Mouse (Mus musculus) ES-E14 (cell line): ENCODE data around the gene Bzw2. TPM values are rescaled to one million over a fixed set of nuclear protein-coding genes. Genes with fewer than 3 reads are reported as not detected.

ENCODE experiments used
- DNase-seq: peaks from one replicate; pipeline ENCODE4 v3.0.0-alpha.2; 2013; ENCODE audit warnings: low read depth, low spot score
- H3K27ac ChIP-seq: 2 replicates; pipeline ENCODE4 v1.5.1; 2012; ENCODE audit warnings: low read depth, mild to moderate bottlenecking, low read length, moderate library complexity, mixed read lengths; ENCODE audit not compliant: poor library complexity, insufficient read depth, severe bottlenecking
- H3K36me3 ChIP-seq: 2 replicates; pipeline ENCODE4 v1.6.1; 2012; ENCODE audit warnings: mild to moderate bottlenecking, low read length, moderate library complexity, mixed read lengths; ENCODE audit not compliant: control insufficient read depth, poor library complexity, insufficient read depth, severe bottlenecking
- H3K4me1 ChIP-seq, 2 experiments: fragments of 150-350 bp in 1 of 2; sonication (generic) in 1 of 2; 2 replicates each; pipeline ENCODE4 v1.6.1; 2012; ENCODE audit warnings: low read length in 2 of 2, mild to moderate bottlenecking in 1 of 2, mixed read lengths in 1 of 2; ENCODE audit not compliant: control insufficient read depth in 2 of 2, insufficient read depth in 2 of 2, poor library complexity in 1 of 2
- H3K4me3 ChIP-seq, 2 experiments: fragments of 150-350 bp in 1 of 2; sonication (generic) in 1 of 2; 2 replicates each; pipeline ENCODE4 v1.5.1; 2012; ENCODE audit warnings: low read length in 2 of 2, low read depth in 1 of 2, mild to moderate bottlenecking in 1 of 2, mixed read lengths in 1 of 2; ENCODE audit not compliant: insufficient read depth in 1 of 2, poor library complexity in 1 of 2, severe bottlenecking in 1 of 2
- H3K9ac ChIP-seq: 2 replicates; pipeline ENCODE4 v1.6.1; 2012; ENCODE audit warnings: low read depth, mild to moderate bottlenecking, low read length, mixed read lengths; ENCODE audit not compliant: poor library complexity, insufficient read depth, severe bottlenecking
- H3K9me3 ChIP-seq: fragments of 150-350 bp; sonication (generic); 2 replicates; pipeline ENCODE4 v1.6.1; 2012; ENCODE audit warnings: low read depth, mild to moderate bottlenecking, low read length; ENCODE audit not compliant: control insufficient read depth, insufficient read depth
- CHD2 ChIP-seq: IDR thresholded peaks from 2 replicates; pipeline ENCODE4 v1.6.1; 2014; ENCODE audit warnings: mild to moderate bottlenecking, low read depth, low read length, inconsistent platforms
- HCFC1 ChIP-seq: IDR thresholded peaks from 2 replicates; pipeline ENCODE4 v1.6.1; 2012; ENCODE audit warnings: low read length, inconsistent platforms, borderline replicate concordance; ENCODE audit not compliant: insufficient read depth
- MAFK ChIP-seq: IDR thresholded peaks from 2 replicates; pipeline ENCODE4 v1.6.1; 2014; ENCODE audit warnings: mild to moderate bottlenecking, low read depth, low read length, inconsistent platforms; ENCODE audit not compliant: insufficient read depth
- ZC3H11A ChIP-seq: IDR thresholded peaks from 2 replicates; pipeline ENCODE4 v1.6.1; 2012; ENCODE audit warnings: low read depth, mild to moderate bottlenecking, inconsistent platforms, low read length, borderline replicate concordance
- ZNF384 ChIP-seq: IDR thresholded peaks from 2 replicates; pipeline ENCODE4 v1.6.1; 2012; ENCODE audit warnings: low read depth, low read length, inconsistent platforms
- in situ Hi-C, 2 experiments: fragments of 600-800 bp; cut with MboI; formaldehyde crosslinking; loops; one replicate each; pipeline ENCODE4 v1.15.1; 2025; ENCODE audit warnings: low sequenced_read_pairs in 2 of 2, inconsistent platforms in 1 of 2; ENCODE audit not compliant: unreplicated experiment in 2 of 2
- total RNA-seq: library from RNA; depleted of rRNA; stranded (reverse); fragments of 300-350 nt; gene quantifications from 2 replicates; pipeline ENCODE4 v1.2.3, GENCODE M21; 2012

Gene Bzw2
- total RNA-seq, 1 experiment: 176 TPM

DNA sequence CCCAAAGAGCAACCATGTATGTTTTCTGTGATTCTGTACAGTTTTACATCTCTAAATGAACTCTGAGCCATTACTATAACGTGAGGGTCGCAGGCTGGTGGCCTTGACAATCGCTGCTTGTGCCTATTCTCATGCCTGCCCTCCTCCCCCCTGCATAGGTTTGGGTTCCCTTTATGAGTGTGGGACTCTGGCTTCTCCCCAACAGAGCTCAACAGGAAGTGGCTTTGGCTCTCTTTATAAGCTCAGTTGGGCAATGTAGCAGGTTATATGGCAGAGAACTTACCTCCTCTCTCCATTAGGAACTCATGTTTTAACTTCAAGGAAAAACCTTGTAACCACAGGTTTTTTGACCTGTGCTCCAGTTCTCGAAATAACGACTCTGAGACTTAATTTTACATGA lies 32.5 kb upstream of the Bzw2 start:
- H3K4me1 ChIP-seq: no peaks in the 10 kb centered on the region
- no peak for DNase-seq
- no peak overlapping the region for H3K27ac ChIP-seq
- H3K36me3 ChIP-seq: peaks cover 12% of the 10 kb centered on the region
- in situ Hi-C loops: no loop called here
- H3K4me3 ChIP-seq: no peak overlapping the region
- H3K9ac ChIP-seq: no peak overlapping the region
- TF ChIP-seq CHD2 (no peak), ZNF384 (no peak), HCFC1 (no peak), ZC3H11A (no peak), MAFK (no peak)
- H3K9me3 ChIP-seq: no peaks in the 10 kb centered on the region

DNA sequence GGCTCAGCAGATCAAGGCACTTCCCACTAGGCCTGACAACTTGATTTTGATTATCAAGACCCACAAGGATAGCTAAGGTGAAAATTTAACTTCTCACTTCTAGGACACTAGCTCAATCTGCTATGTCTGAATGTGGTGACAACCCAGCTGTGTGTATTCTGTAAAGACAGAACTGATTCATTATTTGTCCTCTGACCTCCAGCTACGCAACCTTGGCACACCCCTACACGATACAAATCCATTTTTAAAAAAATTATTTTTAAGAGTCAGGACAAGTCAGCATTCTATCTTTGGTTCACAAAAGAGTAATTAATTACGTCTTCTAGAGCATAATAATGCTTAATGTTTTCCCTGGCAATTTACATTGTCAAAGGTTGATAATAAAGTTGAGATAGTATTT lies 31.7 kb upstream of the Bzw2 start:
- Histone ChIP-seq H3K4me1 (no peaks in the 10 kb centered on the region), H3K36me3 (peaks cover 9% of the 10 kb centered on the region), H3K9ac (no peak overlapping the region), H3K9me3 (no peaks in the 10 kb centered on the region), H3K4me3 (no peak overlapping the region), H3K27ac (no peak overlapping the region)
- TF ChIP-seq HCFC1: no peak
- no peak for TF ChIP-seq ZNF384
- no peak for TF ChIP-seq CHD2
- TF ChIP-seq MAFK: no peak
- TF ChIP-seq ZC3H11A: no peak
- in situ Hi-C loops: no loop called here
- DNase-seq: no peak

DNA sequence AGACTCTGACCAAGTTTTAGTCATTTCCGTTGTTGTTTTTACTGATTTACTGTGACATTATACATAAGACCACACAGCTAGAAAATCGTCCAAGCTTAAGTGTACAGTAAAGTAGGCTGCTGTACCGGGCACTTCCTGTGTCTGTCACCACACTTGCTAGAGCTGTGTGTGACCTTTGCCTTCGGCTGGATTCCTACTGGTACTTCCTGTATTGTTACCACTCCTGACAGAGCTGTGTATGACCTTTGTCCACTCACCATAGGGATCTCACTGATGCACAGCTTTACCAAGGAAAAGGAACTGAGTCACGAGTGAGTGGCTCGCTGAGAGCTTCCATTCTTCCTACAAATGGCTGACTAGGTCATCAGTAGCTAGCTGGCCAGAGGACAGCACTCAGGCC lies 29.2 kb upstream of the Bzw2 start:
- peaks cover 11% of the 10 kb centered on the region; the same call in 1 of the 2 replicates for H3K36me3 ChIP-seq
- TF ChIP-seq CHD2 (no peak), ZNF384 (no peak), HCFC1 (no peak), ZC3H11A (no peak), MAFK (no peak)
- in situ Hi-C loops: no loop called here

GRCm38 (mm10) chr12:36182570-36182969 lies 24.7 kb upstream of the Bzw2 start:
- TF ChIP-seq MAFK: no peak
- no peak for TF ChIP-seq ZC3H11A
- TF ChIP-seq HCFC1: no peak
- TF ChIP-seq CHD2: no peak
- TF ChIP-seq ZNF384: no peak
- H3K27ac ChIP-seq: no peak overlapping the region
- no peak for DNase-seq
- no peak overlapping the region for H3K9ac ChIP-seq
- in situ Hi-C loops: no loop called here
- H3K36me3 ChIP-seq: peaks cover 7% of the 10 kb centered on the region; the same call in 1 of the 2 replicates
- H3K9me3 ChIP-seq: no peaks in the 10 kb centered on the region
- peaks cover 0 to 1% of the 10 kb centered on the region in 2 experiments; a peak in 1 of 4 replicates for H3K4me1 ChIP-seq
- no peak overlapping the region for H3K4me3 ChIP-seq

More for the DNA sequence above, 29.2 kb upstream of the Bzw2 start:
- Histone ChIP-seq H3K9me3 (no peaks in the 10 kb centered on the region), H3K4me3 (no peak overlapping the region), H3K9ac (no peak overlapping the region), H3K27ac (no peak overlapping the region), H3K4me1 (peaks cover 0 to 1% of the 10 kb centered on the region in 2 experiments; a peak in 1 of 4 replicates)
- DNase-seq: no peak

DNA sequence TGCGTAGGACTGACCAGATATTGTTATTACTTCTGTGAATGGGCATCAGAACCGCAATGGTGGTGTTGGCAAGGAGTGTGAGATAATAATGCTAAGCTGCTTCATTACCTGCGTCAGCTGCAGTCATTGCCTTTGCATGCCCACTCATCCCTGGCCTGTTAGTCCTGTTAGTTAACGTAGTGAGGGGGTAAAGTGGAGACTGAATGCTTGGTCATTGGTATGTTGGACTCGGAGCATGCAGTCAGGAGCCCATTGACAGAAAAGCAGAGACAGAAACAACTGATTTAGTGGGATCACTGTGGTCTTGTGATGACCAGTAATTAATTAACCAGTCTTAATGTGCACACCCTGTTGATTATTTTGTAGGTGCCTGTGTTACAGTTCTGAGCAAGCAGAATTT lies 19.3 kb upstream of the Bzw2 start:
- H3K9ac ChIP-seq: no peak overlapping the region
- no peak overlapping the region for H3K4me3 ChIP-seq
- no peaks in the 10 kb centered on the region for H3K9me3 ChIP-seq
- H3K27ac ChIP-seq: no peak overlapping the region
- in situ Hi-C loops: no loop called here
- TF ChIP-seq ZNF384 (no peak), CHD2 (no peak)
- DNase-seq: no peak
- no peaks in the 10 kb centered on the region for H3K36me3 ChIP-seq
- no peaks in the 10 kb centered on the region for H3K4me1 ChIP-seq
